Mouse (Mus musculus): ENCODE results near the gene Pi4k2a. TPM values are rescaled to one million over a fixed set of nuclear protein-coding genes. Genes with fewer than 3 reads are reported as not detected.

Pi4k2a gene
- total and polyA plus RNA-seq, 3 experiments, result 7.0 to 23.9 (median 10.0) TPM

DNA sequence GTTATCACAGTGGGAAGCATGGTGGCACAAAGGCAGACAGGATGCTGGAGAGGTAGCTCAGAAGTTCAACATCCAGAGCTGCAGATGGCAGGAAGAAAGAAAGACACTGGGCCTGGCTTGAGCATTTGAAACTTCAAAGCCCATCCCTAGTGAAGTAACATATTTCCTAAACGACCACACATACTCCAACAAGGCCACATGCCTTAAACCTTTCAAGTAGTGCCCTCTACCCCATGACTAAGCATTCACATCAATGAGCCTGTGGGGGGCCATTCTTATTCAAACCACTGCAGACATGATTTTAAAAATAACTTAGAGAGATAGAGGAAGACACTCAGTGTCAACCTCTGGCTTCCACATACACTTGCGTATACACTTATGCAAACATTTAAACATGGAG is 52.5 kb downstream of the Pi4k2a start:
- dilution Hi-C loops (cut with MboI; ENCODE audit: extremely low pct_ligation_motif_present, extremely low pct_unique_long_range_greater_than_20kb, low sequenced_read_pairs), result no loop called here
- in situ Hi-C loops (cut with MboI; ENCODE audit: low pct_ligation_motif_present, low pct_unique_long_range_greater_than_20kb, low sequenced_read_pairs), result no loop called here
- H3K4me1 ChIP-seq (ENCODE audit: control insufficient read depth in 1 of 2, insufficient read depth in 2 of 2), result peaks cover 4 to 25% of the 10 kb centered on the region in 2 experiments; a peak in 2 of 4 replicates
- H3K36me3 ChIP-seq (replicated peaks in 1 of 2; ENCODE audit: control insufficient read depth in 1 of 2, insufficient read depth in 1 of 2, low read length in 1 of 2), result no peaks in the 10 kb centered on the region
- no peak overlapping the region for H3K27ac ChIP-seq (ENCODE audit: insufficient read depth, low read depth)
- TF ChIP-seq MYC (IDR thresholded peaks at IDR 0.05; ENCODE audit: low read depth, low read length) (no peak), PAX5 (IDR thresholded peaks at IDR 0.05; ENCODE audit: low read length) (no peak), JUND (conservative IDR thresholded peaks at IDR 0.05; ENCODE audit: low read depth, low read length) (no peak), HCFC1 (IDR thresholded peaks at IDR 0.05; ENCODE audit: low read depth, low read length) (no peak), TCF12 (IDR thresholded peaks at IDR 0.05; ENCODE audit: low read depth, low read length) (no peak), TBP (conservative IDR thresholded peaks at IDR 0.05; ENCODE audit: low read depth, low read length) (no peak), E2F4 (IDR thresholded peaks at IDR 0.05; ENCODE audit: insufficient replicate concordance, low read depth, low read length) (no peak), RCOR1 (conservative IDR thresholded peaks at IDR 0.05; ENCODE audit: low read depth, low read length) (no peak), ZNF384 (IDR thresholded peaks at IDR 0.05; ENCODE audit: low read depth, low read length) (no peak), GABPA (IDR thresholded peaks at IDR 0.05; ENCODE audit: insufficient replicate concordance, low read depth, low read length) (no peak), NRF1 (IDR thresholded peaks at IDR 0.05; ENCODE audit: low read depth, low read length) (no peak), CHD2 (IDR thresholded peaks at IDR 0.05; ENCODE audit: low read length) (no peak), ELF1 (IDR thresholded peaks at IDR 0.05; ENCODE audit: low read depth, low read length) (no peak), MXI1 (IDR thresholded peaks at IDR 0.05; ENCODE audit: low read depth, low read length) (no peak), MAX (IDR thresholded peaks at IDR 0.05; ENCODE audit: low read length) (no peak), IRF4 (IDR thresholded peaks at IDR 0.05; ENCODE audit: low read depth, low read length) (no peak), POLR2AphosphoS2 (IDR thresholded peaks at IDR 0.05; ENCODE audit: low read depth, low read length) (no peak), CTCF (conservative IDR thresholded peaks at IDR 0.05 in 1 of 2, IDR thresholded peaks at IDR 0.05 in 1 of 2; ENCODE audit: low read depth in 2 of 2, low read length in 2 of 2) (no peak), USF1 (IDR thresholded peaks at IDR 0.05; ENCODE audit: low read depth, low read length) (no peak), CHD1 (IDR thresholded peaks at IDR 0.05; ENCODE audit: low read depth, low read length) (no peak)
- peaks cover 5% of the 10 kb centered on the region for H3K9me3 ChIP-seq (replicated peaks; ENCODE audit: low read length)
- no peak overlapping the region for H3K4me2 ChIP-seq (ENCODE audit: insufficient read depth, low read depth, poor library complexity, severe bottlenecking)
- DNase-seq (ENCODE audit: extremely low read depth), result no peak
- H3K4me3 ChIP-seq (replicated peaks in 1 of 3; ENCODE audit: low read depth in 2 of 3, low read length in 2 of 3, poor library complexity in 1 of 3), result no peak overlapping the region
- no peaks in the 10 kb centered on the region for H3K79me2 ChIP-seq (replicated peaks; ENCODE audit: control insufficient read depth, extremely low read depth, insufficient read depth, poor library complexity, severe bottlenecking)
- H3K27me3 ChIP-seq (replicated peaks), result peaks cover 3% of the 10 kb centered on the region
- no peak overlapping the region for H3K9ac ChIP-seq (ENCODE audit: insufficient read depth, low read depth)

GRCm38 (mm10) chr19:42144067-42144466 is 53.8 kb downstream of the Pi4k2a start:
- no peaks in the 10 kb centered on the region for H3K79me2 ChIP-seq (replicated peaks; ENCODE audit: control insufficient read depth, extremely low read depth, insufficient read depth, poor library complexity, severe bottlenecking)
- no peak for TF ChIP-seq CHD2 (IDR thresholded peaks at IDR 0.05; ENCODE audit: low read length)
- TF ChIP-seq JUN (IDR thresholded peaks at IDR 0.05; ENCODE audit: insufficient read depth, low read depth, low read length), result no peak
- TF ChIP-seq MAZ (IDR thresholded peaks at IDR 0.05; ENCODE audit: low read depth, low read length), result no peak
- no peak for TF ChIP-seq BHLHE40 (IDR thresholded peaks at IDR 0.05; ENCODE audit: low read depth, low read length)
- TF ChIP-seq NRF1 (IDR thresholded peaks at IDR 0.05; ENCODE audit: low read depth, low read length), result no peak
- no peak for TF ChIP-seq JUND (conservative IDR thresholded peaks at IDR 0.05; ENCODE audit: low read depth, low read length)
- TF ChIP-seq PAX5 (IDR thresholded peaks at IDR 0.05; ENCODE audit: low read length), result no peak
- no peak for TF ChIP-seq MXI1 (IDR thresholded peaks at IDR 0.05; ENCODE audit: low read depth, low read length)
- TF ChIP-seq USF2 (conservative IDR thresholded peaks at IDR 0.05; ENCODE audit: low read depth, low read length), result no peak
- no peak for TF ChIP-seq ETS1 (conservative IDR thresholded peaks at IDR 0.05; ENCODE audit: low read depth, low read length)
- TF ChIP-seq CTCF (conservative IDR thresholded peaks at IDR 0.05 in 1 of 2, IDR thresholded peaks at IDR 0.05 in 1 of 2; ENCODE audit: low read depth in 2 of 2, low read length in 2 of 2), result no peak
- no peak for TF ChIP-seq HCFC1 (IDR thresholded peaks at IDR 0.05; ENCODE audit: low read depth, low read length)
- TF ChIP-seq MAFK (IDR thresholded peaks at IDR 0.05; ENCODE audit: insufficient replicate concordance, low read length), result no peak
- no peak for TF ChIP-seq E2F4 (IDR thresholded peaks at IDR 0.05; ENCODE audit: insufficient replicate concordance, low read depth, low read length)
- no peak for TF ChIP-seq IRF4 (IDR thresholded peaks at IDR 0.05; ENCODE audit: low read depth, low read length)
- no peak for TF ChIP-seq ZKSCAN1 (IDR thresholded peaks at IDR 0.05; ENCODE audit: borderline replicate concordance, low read depth, low read length)
- TF ChIP-seq RCOR1 (conservative IDR thresholded peaks at IDR 0.05; ENCODE audit: low read depth, low read length), result no peak
- dilution Hi-C loops (cut with MboI; ENCODE audit: extremely low pct_ligation_motif_present, extremely low pct_unique_long_range_greater_than_20kb, low sequenced_read_pairs) (no loop called here), in situ Hi-C loops (cut with MboI; ENCODE audit: low pct_ligation_motif_present, low pct_unique_long_range_greater_than_20kb, low sequenced_read_pairs) (no loop called here)
- no peak overlapping the region for H3K4me3 ChIP-seq (replicated peaks in 1 of 3; ENCODE audit: low read depth in 2 of 3, low read length in 2 of 3, poor library complexity in 1 of 3)
- no peaks in the 10 kb centered on the region for H3K36me3 ChIP-seq (replicated peaks in 1 of 2; ENCODE audit: control insufficient read depth in 1 of 2, insufficient read depth in 1 of 2, low read length in 1 of 2)
- peaks cover 4 to 25% of the 10 kb centered on the region in 2 experiments; a peak in 2 of 4 replicates for H3K4me1 ChIP-seq (ENCODE audit: control insufficient read depth in 1 of 2, insufficient read depth in 2 of 2)
- peaks cover 11% of the 10 kb centered on the region for H3K9me3 ChIP-seq (replicated peaks; ENCODE audit: low read length)
- H3K27me3 ChIP-seq (replicated peaks), result peaks cover 3% of the 10 kb centered on the region
- no peak overlapping the region; the same call in 1 of the 2 replicates for H3K9ac ChIP-seq (ENCODE audit: insufficient read depth, low read depth)
- no peak overlapping the region for H3K27ac ChIP-seq (ENCODE audit: insufficient read depth, low read depth)
- H3K4me2 ChIP-seq (ENCODE audit: insufficient read depth, low read depth, poor library complexity, severe bottlenecking), result no peak overlapping the region
- DNase-seq (ENCODE audit: extremely low read depth), result no peak
